Mouse (Mus musculus): ENCODE measurements around the gene Wdr18. TPM values are rescaled to one million over a fixed set of nuclear protein-coding genes. Genes with fewer than 3 reads are reported as not detected.

The Wdr18 gene
- polyA plus RNA-seq, 1 experiment from 2014 or later, result 84.7 TPM

DNA sequence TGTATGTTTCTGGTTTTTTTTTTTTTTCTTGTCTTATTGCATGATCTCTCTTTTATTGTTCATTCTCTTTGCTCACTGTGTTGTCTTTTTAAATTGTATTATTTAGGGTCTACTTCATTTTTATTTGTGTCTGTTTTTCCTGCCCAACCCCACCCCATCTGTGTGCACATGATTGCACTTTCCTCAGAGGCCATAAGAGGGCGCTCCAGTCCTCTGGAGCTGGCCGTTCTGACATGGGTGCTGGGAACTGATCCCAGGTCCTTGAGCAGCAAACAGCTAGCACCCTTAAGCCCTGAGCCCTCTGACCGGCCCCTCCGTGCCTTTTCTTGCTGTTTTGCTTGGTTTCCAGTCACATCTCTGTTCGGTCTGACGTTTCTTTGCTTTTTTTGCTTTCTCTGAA, 31.6 kb downstream of the Wdr18 start:
- whole genome bisulfite sequencing, result 87% methylated on average over 6 of the region's 6 CpGs
- H3K4me3 ChIP-seq (replicated peaks), result no peak overlapping the region
- peaks cover 47% of the 10 kb centered on the region for H3K4me1 ChIP-seq
- H3K27ac ChIP-seq (replicated peaks), result no peak overlapping the region
- H3K36me3 ChIP-seq, result peaks cover 53% of the 10 kb centered on the region
- no peaks in the 10 kb centered on the region for H3K27me3 ChIP-seq
- 0 out of 2 replicates have a peak overlapping the region, but pooled peaks have one; percentile 93 for H3K4me2 ChIP-seq (replicated peaks)
- ATAC-seq (ENCODE audit: insufficient number of reproducible peaks, low FRiP score, low TSS enrichment, low read depth), result no peak
- H3K9ac ChIP-seq, result no peak overlapping the region
- no peaks in the 10 kb centered on the region for H3K9me3 ChIP-seq (replicated peaks)

DNA sequence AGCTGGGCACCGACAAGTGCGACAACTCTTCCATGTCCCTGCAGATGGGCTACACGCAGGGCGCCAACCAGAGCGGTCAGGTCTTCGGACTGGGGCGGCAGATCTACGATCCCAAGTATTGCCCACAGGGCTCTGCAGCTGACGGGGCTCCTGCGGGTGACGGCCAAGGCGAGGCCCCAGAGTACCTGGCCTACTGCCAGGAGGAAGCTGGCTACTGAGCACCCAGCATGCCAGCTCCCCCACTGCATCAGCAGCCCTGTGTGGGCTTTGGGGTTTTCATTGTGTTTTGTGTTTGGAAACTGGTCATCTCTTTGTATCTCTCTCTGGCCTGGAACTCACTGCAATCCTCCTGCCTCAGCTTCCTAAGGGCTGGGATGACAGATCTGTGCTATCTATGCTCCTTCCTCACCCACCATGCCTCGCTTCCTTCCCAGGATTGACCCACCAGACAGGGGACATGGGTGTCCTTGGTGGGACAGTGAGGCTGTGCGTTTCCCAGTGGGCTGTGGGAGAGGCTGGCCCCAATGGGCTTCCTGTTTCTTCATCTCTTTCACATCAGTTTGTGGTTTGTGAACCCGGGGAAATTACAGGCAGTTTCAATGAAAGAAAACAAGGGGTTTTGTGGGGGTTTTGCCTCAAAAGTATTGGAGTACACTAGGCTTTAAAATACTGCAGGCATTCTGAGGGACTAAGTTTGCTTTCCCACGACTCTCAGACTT, 34.6 kb downstream of the Wdr18 start:
- Histone ChIP-seq H3K27ac (replicated peaks) (no peak overlapping the region; the same call in 1 of the 2 replicates), H3K36me3 (peaks cover 53% of the 10 kb centered on the region), H3K4me1 (peaks cover 41% of the 10 kb centered on the region), H3K27me3 (no peaks in the 10 kb centered on the region), H3K4me2 (replicated peaks) (no peak overlapping the region), H3K9me3 (replicated peaks) (no peaks in the 10 kb centered on the region), H3K4me3 (replicated peaks) (no peak overlapping the region), H3K9ac (no peak overlapping the region)
- 77% methylated on average over 16 of the region's 16 CpGs for whole genome bisulfite sequencing
- ATAC-seq (ENCODE audit: insufficient number of reproducible peaks, low FRiP score, low TSS enrichment, low read depth), result no peak

DNA sequence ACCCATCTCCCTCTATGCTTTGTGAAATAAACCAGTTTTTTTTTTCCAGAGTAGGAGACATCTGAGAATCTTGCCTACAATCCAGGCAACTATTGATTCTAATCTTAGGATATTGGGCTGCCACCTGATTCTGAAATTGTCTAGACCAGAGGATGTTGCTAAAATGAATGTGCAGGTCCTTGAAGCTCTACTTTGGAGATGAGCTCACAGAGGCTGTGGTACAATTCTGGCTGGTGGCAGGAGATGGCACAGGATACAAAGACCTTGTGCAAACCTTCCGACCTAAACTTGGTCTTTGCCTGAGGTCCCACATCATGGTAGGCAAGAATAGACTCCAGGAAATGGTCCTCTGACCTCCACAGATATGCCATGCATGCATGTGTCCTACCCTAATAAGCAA, 35.7 kb downstream of the Wdr18 start:
- Histone ChIP-seq H3K4me2 (replicated peaks) (peak overlapping the region; percentile 88; the same call in 1 of the 2 replicates), H3K9ac (no peak overlapping the region), H3K36me3 (peaks cover 53% of the 10 kb centered on the region), H3K27me3 (no peaks in the 10 kb centered on the region), H3K9me3 (replicated peaks) (no peaks in the 10 kb centered on the region), H3K27ac (replicated peaks) (peak overlapping the region; percentile 73; the same call in 1 of the 2 replicates), H3K4me1 (peaks cover 33% of the 10 kb centered on the region), H3K4me3 (replicated peaks) (no peak overlapping the region; the same call in 1 of the 2 replicates)
- WGBS, result 69% methylated on average over 1 of the region's 1 CpGs
- no peak for ATAC-seq (ENCODE audit: insufficient number of reproducible peaks, low FRiP score, low TSS enrichment, low read depth)

DNA sequence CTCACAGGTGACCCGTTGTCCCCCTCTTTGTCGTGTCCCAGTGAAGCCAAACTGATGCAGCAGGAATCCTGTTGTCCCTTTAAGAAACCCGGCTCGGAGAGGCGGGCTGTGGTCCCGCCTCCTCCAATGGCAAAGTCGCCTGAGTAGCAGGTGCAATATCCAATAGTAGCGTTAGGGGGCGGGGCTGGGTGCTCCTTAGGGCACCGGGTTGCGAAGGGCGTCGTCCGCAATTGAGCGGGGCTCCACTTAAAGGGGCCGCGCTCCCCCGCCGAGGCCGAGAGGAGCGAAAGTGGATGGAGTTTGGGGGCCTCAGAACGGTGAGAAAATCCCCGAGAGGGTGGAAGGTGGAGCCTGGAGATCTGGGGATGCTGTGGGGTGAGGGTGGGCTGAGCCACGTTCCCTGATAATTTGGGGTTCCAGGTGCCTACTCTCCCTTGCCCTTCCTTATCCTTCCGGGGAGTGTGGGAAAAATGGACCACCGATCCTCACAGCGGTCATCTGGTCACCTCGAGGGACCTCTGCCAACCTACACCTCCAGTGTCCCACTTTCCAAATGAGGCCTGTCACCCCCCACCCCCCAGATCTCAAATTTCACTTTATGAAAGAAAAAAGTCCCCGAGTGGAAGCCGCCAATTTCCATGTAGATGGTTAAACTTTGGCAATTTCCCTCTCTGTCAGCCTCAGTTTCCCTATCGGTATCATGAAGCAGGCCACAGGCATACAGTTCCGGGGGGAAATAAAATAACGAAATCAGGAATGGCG, 36.5 kb downstream of the Wdr18 start, which contains the start of gene Abca7:
TSS of gene Abca7 (plus strand) at position 223 of the 762 bp plus-strand sequence.
- ATAC-seq (ENCODE audit: insufficient number of reproducible peaks, low FRiP score, low TSS enrichment, low read depth), result peak; percentile 89
- Histone ChIP-seq H3K4me3 (replicated peaks) (peak within 1 kb of the TSS; percentile 54), H3K4me2 (replicated peaks) (peak within 1 kb of the TSS; percentile 88), H3K9me3 (replicated peaks) (no peaks in the 10 kb centered on the region), H3K4me1 (peaks cover 28% of the 10 kb centered on the region), H3K9ac (peak within 1 kb of the TSS; percentile 19; the same call in 1 of the 2 replicates), H3K27ac (replicated peaks) (peak within 1 kb of the TSS; percentile 73), H3K36me3 (peaks cover 45% of the 10 kb centered on the region), H3K27me3 (no peaks in the 10 kb centered on the region)
- under 1% methylated on average over 34 of the region's 34 CpGs for WGBS

DNA sequence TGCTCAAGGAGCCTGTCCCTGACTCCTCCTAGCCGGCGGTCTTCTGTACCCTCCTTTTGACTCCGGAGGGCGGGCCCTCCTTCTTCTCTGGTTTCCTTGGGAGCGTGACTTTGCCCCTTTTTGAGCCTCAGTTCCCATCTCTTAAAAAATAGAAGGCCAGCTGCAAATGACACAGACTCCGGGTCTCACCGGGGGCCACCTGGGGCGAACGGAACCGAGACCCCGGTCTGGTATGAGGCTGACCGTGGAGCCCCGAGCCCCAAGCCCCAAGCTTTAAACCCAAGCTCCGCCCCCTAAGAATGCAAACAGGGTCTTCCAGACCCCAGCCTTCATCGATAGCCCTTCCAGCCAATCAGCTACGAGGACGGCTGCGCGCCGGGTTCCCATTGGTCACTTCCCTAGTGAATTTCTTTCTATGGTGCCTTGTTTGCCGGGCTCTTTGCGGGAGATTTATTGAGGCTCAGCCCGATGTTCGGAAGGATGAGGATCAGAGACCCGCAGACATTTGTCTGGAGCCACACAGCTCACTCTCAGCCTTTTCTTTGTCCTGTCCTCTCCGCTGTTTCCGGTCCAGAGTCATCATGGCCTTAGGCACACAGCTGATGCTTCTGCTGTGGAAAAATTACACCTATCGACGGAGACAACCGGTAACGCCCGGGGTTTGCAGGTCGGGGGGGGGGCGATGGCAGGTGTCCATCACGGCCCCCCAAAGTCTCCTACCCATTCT, 37.2 kb downstream of the Wdr18 start:
- H3K27ac ChIP-seq (replicated peaks), result peak overlapping the region; percentile 73
- no peaks in the 10 kb centered on the region for H3K27me3 ChIP-seq
- peak; percentile 44 for ATAC-seq (ENCODE audit: insufficient number of reproducible peaks, low FRiP score, low TSS enrichment, low read depth)

DNA sequence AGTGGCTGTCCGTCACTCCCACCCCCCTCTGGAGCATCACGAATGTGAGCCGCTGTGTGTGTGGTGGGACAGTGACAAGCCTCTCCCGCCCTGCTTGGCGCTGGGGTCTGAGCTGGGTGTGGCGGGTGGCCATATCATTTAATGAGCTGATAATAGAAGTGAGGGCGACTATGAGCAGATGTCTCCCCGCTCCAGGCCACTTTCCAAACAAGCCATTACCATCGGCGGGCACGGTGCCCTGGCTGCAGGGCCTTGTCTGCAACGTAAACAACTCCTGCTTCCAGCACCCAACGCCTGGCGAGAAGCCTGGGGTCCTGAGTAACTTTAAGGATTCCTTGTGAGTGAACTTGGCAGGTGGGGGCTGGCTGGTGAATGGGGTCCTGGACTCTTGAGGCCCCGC, 37.9 kb downstream of the Wdr18 start:
- no peaks in the 10 kb centered on the region for H3K27me3 ChIP-seq
- H3K4me1 ChIP-seq, result peaks cover 35% of the 10 kb centered on the region
- 12% methylated on average over 15 of the region's 15 CpGs for WGBS
- no peak for ATAC-seq (ENCODE audit: insufficient number of reproducible peaks, low FRiP score, low TSS enrichment, low read depth)
- H3K4me3 ChIP-seq (replicated peaks), result peak overlapping the region; percentile 54
- H3K36me3 ChIP-seq, result peaks cover 31% of the 10 kb centered on the region
- H3K27ac ChIP-seq (replicated peaks), result no peak overlapping the region
- no peak overlapping the region for H3K9ac ChIP-seq
- H3K4me2 ChIP-seq (replicated peaks), result peak overlapping the region; percentile 88
- H3K9me3 ChIP-seq (replicated peaks), result no peaks in the 10 kb centered on the region

More for the DNA sequence above, 37.2 kb downstream of the Wdr18 start:
- under 1% methylated on average over 35 of the region's 35 CpGs for WGBS
- peak overlapping the region; percentile 54 for H3K4me3 ChIP-seq (replicated peaks)
- 0 out of 2 replicates have a peak overlapping the region, but pooled peaks have one; percentile 19 for H3K9ac ChIP-seq
- H3K36me3 ChIP-seq, result peaks cover 37% of the 10 kb centered on the region
- peak overlapping the region; percentile 88 for H3K4me2 ChIP-seq (replicated peaks)
- H3K9me3 ChIP-seq (replicated peaks), result no peaks in the 10 kb centered on the region
- peaks cover 31% of the 10 kb centered on the region for H3K4me1 ChIP-seq

DNA sequence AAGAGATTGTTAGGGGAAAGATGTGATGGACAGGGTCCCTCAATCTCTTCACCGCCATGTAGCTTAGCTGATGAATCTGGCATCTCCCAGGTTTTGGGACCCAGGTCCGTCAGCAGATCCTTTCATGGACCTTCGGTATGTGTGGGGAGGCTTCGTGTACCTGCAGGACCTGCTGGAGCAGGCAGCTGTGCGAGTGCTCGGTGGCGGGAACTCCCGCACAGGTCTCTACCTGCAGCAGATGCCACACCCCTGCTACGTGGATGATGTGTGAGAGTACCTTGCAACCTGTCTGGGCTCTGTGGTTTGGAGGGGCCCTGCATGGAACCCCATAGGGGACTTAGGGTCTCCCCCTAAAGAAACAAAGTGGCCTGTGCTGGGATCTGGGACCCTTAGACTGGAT, 42.0 kb downstream of the Wdr18 start:
- no peak overlapping the region for H3K9ac ChIP-seq
- H3K9me3 ChIP-seq (replicated peaks), result no peaks in the 10 kb centered on the region
- peak overlapping the region; percentile 44; the same call in 1 of the 2 replicates for H3K27ac ChIP-seq (replicated peaks)
- no peaks in the 10 kb centered on the region for H3K27me3 ChIP-seq
- no peak overlapping the region for H3K4me2 ChIP-seq (replicated peaks)
- no peak for ATAC-seq (ENCODE audit: insufficient number of reproducible peaks, low FRiP score, low TSS enrichment, low read depth)
- H3K4me1 ChIP-seq, result peaks cover 38% of the 10 kb centered on the region
- no peak overlapping the region for H3K4me3 ChIP-seq (replicated peaks)
- WGBS, result 75% methylated on average over 9 of the region's 9 CpGs
- H3K36me3 ChIP-seq, result no peaks in the 10 kb centered on the region

DNA sequence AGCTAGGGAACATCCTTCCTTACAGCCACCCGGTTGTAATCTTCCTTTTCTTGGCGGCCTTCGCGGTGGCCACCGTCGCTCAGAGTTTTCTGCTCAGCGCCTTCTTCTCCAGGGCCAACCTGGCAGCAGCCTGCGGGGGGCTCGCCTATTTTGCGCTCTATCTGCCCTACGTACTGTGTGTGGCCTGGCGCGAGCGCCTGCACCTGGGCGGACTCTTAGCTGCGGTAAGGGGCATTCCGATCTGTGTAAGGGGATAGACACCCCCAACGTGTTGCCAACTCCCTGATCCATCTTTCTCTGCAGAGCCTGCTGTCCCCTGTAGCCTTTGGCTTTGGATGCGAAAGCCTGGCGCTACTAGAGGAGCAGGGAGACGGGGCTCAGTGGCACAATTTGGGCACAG, 42.9 kb downstream of the Wdr18 start:
- Histone ChIP-seq H3K27ac (replicated peaks) (0 out of 2 replicates have a peak overlapping the region, but pooled peaks have one; percentile 5), H3K27me3 (no peaks in the 10 kb centered on the region), H3K9ac (no peak overlapping the region), H3K4me2 (replicated peaks) (no peak overlapping the region), H3K36me3 (no peaks in the 10 kb centered on the region), H3K4me3 (replicated peaks) (no peak overlapping the region), H3K4me1 (peaks cover 29% of the 10 kb centered on the region), H3K9me3 (replicated peaks) (no peaks in the 10 kb centered on the region)
- 27% methylated on average over 21 of the region's 21 CpGs for WGBS
- no peak for ATAC-seq (ENCODE audit: insufficient number of reproducible peaks, low FRiP score, low TSS enrichment, low read depth)

DNA sequence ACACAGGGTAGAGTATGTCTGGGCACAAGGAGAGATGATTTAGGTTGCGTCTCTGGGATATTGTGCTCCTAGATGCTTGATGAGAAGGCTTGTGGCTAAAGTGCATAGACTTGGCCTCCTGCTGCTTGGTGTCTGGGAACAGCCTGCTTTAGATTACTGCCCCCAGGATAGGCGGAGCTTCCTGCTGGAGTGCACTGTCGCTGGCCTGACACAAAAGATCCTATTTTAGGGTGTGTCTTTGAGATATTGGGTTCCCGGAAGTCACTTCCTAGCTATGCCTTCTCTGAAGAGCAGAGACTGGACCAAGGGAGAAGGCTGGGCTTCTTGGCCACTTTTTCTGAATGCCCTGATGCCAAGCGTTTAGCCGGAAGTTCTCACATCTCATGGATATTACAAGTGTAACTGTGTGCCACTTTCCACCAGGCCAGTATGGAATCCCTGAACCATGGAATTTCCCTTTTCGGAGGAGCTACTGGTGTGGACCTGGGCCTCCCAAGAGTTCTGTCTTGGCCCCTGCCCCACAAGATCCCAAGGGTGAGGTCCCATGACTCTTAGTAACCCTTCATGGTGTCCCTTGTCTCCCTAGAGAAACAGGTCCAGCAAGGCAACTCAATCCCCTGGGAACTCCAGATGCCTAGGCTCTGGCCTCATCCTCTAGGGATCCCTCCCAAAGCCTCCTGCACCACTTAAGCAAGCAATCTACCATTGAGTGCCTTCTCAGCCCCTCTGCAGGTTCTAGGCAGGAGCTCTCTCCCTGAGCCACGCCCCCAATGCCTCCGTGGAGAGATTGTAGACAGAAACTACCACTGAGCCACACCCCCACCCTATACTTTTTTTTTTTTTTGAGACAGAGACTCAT, 43.7 kb downstream of the Wdr18 start:
- no peak for ATAC-seq (ENCODE audit: insufficient number of reproducible peaks, low FRiP score, low TSS enrichment, low read depth)
- peaks cover 23% of the 10 kb centered on the region for H3K4me1 ChIP-seq
- WGBS, result 52% methylated on average over 9 of the region's 9 CpGs
- H3K9ac ChIP-seq, result no peak overlapping the region
- H3K4me3 ChIP-seq (replicated peaks), result no peak overlapping the region
- H3K27ac ChIP-seq (replicated peaks), result peak overlapping the region; percentile 63
- H3K27me3 ChIP-seq, result no peaks in the 10 kb centered on the region
- H3K9me3 ChIP-seq (replicated peaks), result no peaks in the 10 kb centered on the region
- H3K36me3 ChIP-seq, result no peaks in the 10 kb centered on the region
- H3K4me2 ChIP-seq (replicated peaks), result no peak overlapping the region

DNA sequence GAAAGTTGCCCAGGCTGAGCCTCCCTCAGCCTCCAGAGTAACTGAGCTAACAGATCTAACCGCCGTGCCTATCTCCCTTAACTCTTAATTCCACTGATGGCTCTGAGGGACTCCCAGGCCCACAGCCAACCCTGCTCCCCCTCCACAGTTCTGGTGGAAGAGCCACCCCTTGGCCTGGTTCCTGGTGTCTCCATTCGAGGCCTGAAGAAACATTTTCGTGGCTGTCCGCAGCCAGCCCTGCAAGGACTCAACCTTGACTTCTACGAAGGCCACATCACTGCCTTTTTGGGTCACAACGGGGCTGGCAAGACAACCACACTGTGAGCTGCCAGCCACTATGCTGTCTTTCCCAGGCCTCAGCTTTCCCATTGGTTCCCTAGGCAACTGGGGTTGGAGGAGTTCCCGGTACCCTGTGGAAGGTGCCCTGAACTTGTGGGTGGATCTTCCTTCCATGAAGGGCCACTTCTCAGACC, 44.3 kb downstream of the Wdr18 start:
- no peak for ATAC-seq (ENCODE audit: insufficient number of reproducible peaks, low FRiP score, low TSS enrichment, low read depth)
- Histone ChIP-seq H3K9me3 (replicated peaks) (no peaks in the 10 kb centered on the region), H3K4me3 (replicated peaks) (no peak overlapping the region), H3K4me1 (peaks cover 23% of the 10 kb centered on the region), H3K27ac (replicated peaks) (no peak overlapping the region), H3K36me3 (0 out of 2 replicates have a peak, but pooled peaks cover 3% of the 10 kb centered on the region), H3K4me2 (replicated peaks) (no peak overlapping the region), H3K27me3 (no peaks in the 10 kb centered on the region), H3K9ac (no peak overlapping the region)
- WGBS, result 83% methylated on average over 8 of the region's 8 CpGs
